Mouse (Mus musculus): ENCODE measurements around the gene Ncoa3.

DNA sequence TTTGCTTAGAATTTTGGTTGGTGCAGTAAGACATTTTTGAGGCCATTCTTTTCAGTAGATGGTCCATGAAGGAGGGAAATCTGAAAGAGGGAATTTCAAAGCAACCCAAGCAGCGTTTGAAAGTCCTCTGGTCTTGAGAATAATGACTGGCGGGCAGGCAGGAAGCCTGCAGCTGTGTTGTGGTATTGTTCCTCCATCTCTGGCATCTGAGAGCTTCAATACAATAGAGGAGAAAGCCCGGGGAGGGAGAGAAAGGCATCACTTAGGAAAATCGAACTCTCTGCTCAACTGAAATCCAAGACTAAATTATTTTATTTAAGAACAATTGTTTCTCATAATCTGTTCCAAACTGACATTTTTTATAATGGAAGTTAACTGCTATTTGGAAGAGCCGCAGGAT, 8.3 kb downstream of the Ncoa3 start:
- no peak for TF ChIP-seq CTCF (IDR thresholded peaks at IDR 0.05; ENCODE audit: low read depth)
- TF ChIP-seq EP300 (IDR thresholded peaks at IDR 0.05; ENCODE audit: low read depth), result no peak

Measured in liver, postnatal 0 days (tissue).